In genomic region chr2:52438013-52438412, GRCm38 (mm10) we compare ENCODE assay signal across 8 mouse cellular contexts. TPM values are rescaled to one million over a fixed set of nuclear protein-coding genes. Genes with fewer than 3 reads are reported as not detected.
DNase-seq lines count a peak whose midpoint lies in the region; ATAC-seq and TF ChIP-seq lines count a peak whose summit lies in the region.

No protein-coding gene starts in this region.

- no peak overlapping the region for H3K27ac ChIP-seq in kidney, adult 2 months (ENCODE audit: insufficient read depth, low read depth, low read length)
- H3K27ac ChIP-seq in kidney, embryonic 14.5 days (ENCODE audit: low read depth, low read length) = no peak overlapping the region
- no peak overlapping the region for H3K27ac ChIP-seq in liver, embryonic 16.5 days (ENCODE audit: low read length)

- H3K4me2 ChIP-seq in kidney, embryonic 14.5 days (replicated peaks; ENCODE audit: low read depth, low read length) = no peak overlapping the region
- no peak overlapping the region for H3K4me2 ChIP-seq in liver, embryonic 16.5 days (ENCODE audit: low read depth, low read length)

- ATAC-seq in kidney, embryonic 14.5 days (ENCODE audit: low FRiP score, low TSS enrichment) = no peak
- peak; percentile 67 for ATAC-seq in liver, embryonic 16.5 days (ENCODE audit: low read depth)

- H3K36me3 ChIP-seq in kidney, adult 2 months (ENCODE audit: control insufficient read depth, insufficient read depth, low read length) = no peaks in the 10 kb centered on the region
- H3K36me3 ChIP-seq in kidney, embryonic 14.5 days (ENCODE audit: control insufficient read depth, insufficient read depth, low read length) = no peaks in the 10 kb centered on the region
- H3K36me3 ChIP-seq in liver, embryonic 16.5 days (ENCODE audit: control insufficient read depth, insufficient read depth) = no peaks in the 10 kb centered on the region

- peak; percentile 94 for DNase-seq in kidney, adult 2 months
- peak; percentile 90 for DNase-seq in adrenal gland, adult 2 months
- peak; percentile 84 to 88 for DNase-seq in heart, adult 18-20 months
- no peak for DNase-seq in left cerebral cortex, adult 8-10 months (ENCODE audit: low spot score in 2 of 2)
- no peak for DNase-seq in thymus, postnatal 10 days (ENCODE audit: low spot score in 2 of 2)
- no peak for DNase-seq in spleen, adult 12 weeks (ENCODE audit: low spot score)

- H3K4me1 ChIP-seq in kidney, adult 2 months (ENCODE audit: control insufficient read depth, insufficient read depth, low read length) = no peaks in the 10 kb centered on the region; the same call in 1 of the 2 replicates
- no peaks in the 10 kb centered on the region for H3K4me1 ChIP-seq in kidney, embryonic 14.5 days (ENCODE audit: control insufficient read depth, insufficient read depth, low read length)
- peaks cover 5% of the 10 kb centered on the region; the same call in 1 of the 2 replicates for H3K4me1 ChIP-seq in liver, embryonic 16.5 days (ENCODE audit: control insufficient read depth, low read depth, low read length)

- no peaks in the 10 kb centered on the region for H3K27me3 ChIP-seq in kidney, adult 2 months (replicated peaks; ENCODE audit: control insufficient read depth, insufficient read depth, low read length)
- no peaks in the 10 kb centered on the region for H3K27me3 ChIP-seq in kidney, embryonic 14.5 days (ENCODE audit: control insufficient read depth, insufficient read depth, low read length)
- H3K27me3 ChIP-seq in liver, embryonic 16.5 days (ENCODE audit: control insufficient read depth, insufficient read depth, low read depth, low read length) = no peaks in the 10 kb centered on the region

- no peaks in the 10 kb centered on the region for H3K9me3 ChIP-seq in kidney, embryonic 14.5 days (ENCODE audit: control insufficient read depth, low read length)
- no peaks in the 10 kb centered on the region for H3K9me3 ChIP-seq in liver, embryonic 16.5 days (replicated peaks; ENCODE audit: control insufficient read depth, low read length)

- TF ChIP-seq POLR2A in kidney, adult 2 months (IDR thresholded peaks at IDR 0.05; ENCODE audit: low read depth, low read length) = no peak

- WGBS in kidney, adult 2 months = 17% methylated on average over 6 of the region's 6 CpGs
- WGBS in kidney, embryonic 14.5 days = 59% methylated on average over 6 of the region's 6 CpGs
- WGBS in liver, embryonic 16.5 days (ENCODE audit: insufficient replicate concordance) = 46% methylated on average over 6 of the region's 6 CpGs

- no peak for TF ChIP-seq CTCF in kidney, adult 2 months (conservative IDR thresholded peaks at IDR 0.05; ENCODE audit: insufficient read depth, insufficient read length, low read depth, low read length)

- no peak overlapping the region for H3K9ac ChIP-seq in kidney, embryonic 14.5 days (ENCODE audit: low read depth, low read length)
- H3K9ac ChIP-seq in liver, embryonic 16.5 days (ENCODE audit: low read depth, low read length) = no peak overlapping the region

- no peak overlapping the region for H3K4me3 ChIP-seq in kidney, adult 2 months (ENCODE audit: insufficient read depth, low read depth, low read length)
- H3K4me3 ChIP-seq in kidney, embryonic 14.5 days (ENCODE audit: low read length) = no peak overlapping the region
- no peak overlapping the region for H3K4me3 ChIP-seq in liver, embryonic 16.5 days (ENCODE audit: low read depth, low read length)

RNA-seq across cellular contexts. Expression of gene Arl5a, which starts 13.3 kb away (rescaled TPM):
- polyA plus RNA-seq in kidney, adult 2 months (2012; rRNA removed) = 12.4 and 14.7 TPM in 2 replicates
- polyA plus RNA-seq in kidney, embryonic 14.5 days (2014; fragmentation: Nextera tagmentation; extraction: Ambion mirVana) = 30.8 and 70.1 TPM in 2 replicates
- 10 to 100 TPM; 43.1 to 53.7 TPM for total RNA-seq in adrenal gland, adult 2 months (2021)
- 4.4 and 5.6 TPM in 2 replicates for polyA plus RNA-seq in adrenal gland, adult 2 months (2012; rRNA removed)
- total RNA-seq in heart, adult 18-20 months (2021) = 10 to 100 TPM; 35.8 to 35.9 TPM
- polyA plus RNA-seq in liver, embryonic 16.5 days (2015; fragmentation: Nextera tagmentation; extraction: Ambion mirVana) = 20.0 and 22.3 TPM in 2 replicates
- total RNA-seq in left cerebral cortex, adult 8-10 months (2022) = 10 to 100 TPM; 50.3 to 61.0 (median 54.9) TPM

RNA-seq across cellular contexts. Expression of gene Neb, which starts 59.7 kb away (rescaled TPM):
- 0.12 and 5.9 TPM in 2 replicates for polyA plus RNA-seq in kidney, adult 2 months (2012; rRNA removed)
- 0.99 and 1.2 TPM in 2 replicates for polyA plus RNA-seq in kidney, embryonic 14.5 days (2014; fragmentation: Nextera tagmentation; extraction: Ambion mirVana)
- 10 to 100 TPM in 1 of 2 experiments, under 1 TPM in 1; 0.55 to 18.6 TPM for total RNA-seq in adrenal gland, adult 2 months (2021)
- polyA plus RNA-seq in adrenal gland, adult 2 months (2012; rRNA removed) = 0.59 and 0.65 TPM in 2 replicates
- 1 to 10 TPM; 5.7 to 7.3 TPM for total RNA-seq in heart, adult 18-20 months (2021)
- 3.9 and 10.2 TPM in 2 replicates for polyA plus RNA-seq in liver, embryonic 16.5 days (2015; fragmentation: Nextera tagmentation; extraction: Ambion mirVana)
- total RNA-seq in left cerebral cortex, adult 8-10 months (2022) = 1 to 10 TPM; 1.2 to 5.0 (median 2.2) TPM

Comparison
In these comparisons a context has a peak if more than half of its experiments do, and no peak if none do; other contexts are left out.
1. DNase-seq: peak in kidney, adult 2 months (single experiment), adrenal gland, adult 2 months (single experiment) and heart, adult 18-20 months (2 of 2); none in left cerebral cortex, adult 8-10 months (0 of 2), thymus, postnatal 10 days (0 of 2) and spleen, adult 12 weeks (single experiment).